Mouse (Mus musculus): ENCODE results near the gene Gm10073. TPM values are rescaled to one million over a fixed set of nuclear protein-coding genes. Genes with fewer than 3 reads are reported as not detected.

Gene Gm10073
- not detected for polyA plus RNA-seq (2014; fragmentation: Illumina TruSeq; extraction: RNeasy Lipid Tissue Mini Kit (QIAGEN cat#74804); ENCODE audit: low read depth, low replicate concordance)

DNA sequence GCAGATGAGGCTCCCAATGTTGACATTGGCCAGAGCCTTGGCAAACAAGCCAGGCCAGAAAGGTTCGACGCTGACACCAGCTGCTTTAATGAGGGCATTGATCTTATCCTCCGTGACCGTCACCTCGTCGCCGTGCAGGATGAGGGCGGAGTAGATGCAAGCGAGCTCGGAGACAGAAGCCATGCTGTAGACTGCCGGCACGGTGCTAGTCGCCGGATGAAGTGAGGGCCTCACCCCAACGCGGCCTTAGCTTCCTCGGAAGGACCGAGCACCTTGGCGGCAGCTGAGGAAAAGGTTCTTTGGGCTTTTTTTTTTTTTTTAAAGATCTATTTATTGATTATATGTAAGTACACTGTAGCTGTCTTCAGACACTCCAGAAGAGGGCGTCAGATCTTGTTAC, at the start of gene Gm10073:
Gene Gm10073 (minus strand): TSS at position 294 of the 400 bp plus-strand sequence.

DNA sequence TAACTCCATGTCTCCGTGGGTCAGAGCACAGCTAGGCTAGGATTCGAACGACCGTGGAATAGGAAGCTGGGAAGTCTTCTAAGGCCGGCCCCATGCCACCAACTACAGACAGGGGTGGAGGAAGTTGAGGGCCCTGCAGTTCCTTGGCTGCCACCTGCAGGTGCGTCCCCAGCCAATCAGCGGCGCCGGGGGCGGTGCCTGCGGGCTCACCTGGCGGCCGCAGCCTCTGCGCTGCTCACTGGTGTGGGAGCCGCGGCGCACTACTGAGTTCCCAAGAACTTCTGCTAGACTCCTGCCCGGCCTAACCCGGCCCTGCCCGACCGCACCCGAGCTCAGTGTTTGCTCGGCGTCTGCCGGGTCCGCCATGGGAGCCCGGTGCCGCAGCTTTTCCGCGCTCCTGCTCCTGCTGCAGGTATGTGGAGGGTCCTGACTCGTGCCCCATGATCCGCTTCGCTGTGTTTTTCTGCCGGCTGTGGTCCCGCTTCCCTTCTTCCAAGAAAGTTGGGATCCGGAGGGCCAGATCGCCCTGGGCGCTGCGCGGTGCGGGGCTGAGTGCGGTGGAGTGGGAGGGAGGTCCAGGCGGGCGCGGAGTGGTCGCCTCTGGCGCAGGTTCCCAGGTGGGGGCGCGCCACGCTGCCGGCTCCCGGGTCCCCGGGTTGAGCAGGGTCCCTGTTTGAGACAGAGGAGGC, 30.0 kb upstream of the Gm10073 start, which contains the start of gene Cdh1:
Gene Cdh1 (plus strand): TSS at position 221 of the 689 bp plus-strand sequence.

Other genes with a start within 250 kb of the Gm10073 start
- 16.4 TPM for gene Smpd3, start 235.5 kb downstream of the Gm10073 start, polyA plus RNA-seq (2014; fragmentation: Illumina TruSeq; extraction: RNeasy Lipid Tissue Mini Kit (QIAGEN cat#74804); ENCODE audit: low read depth, low replicate concordance)
- gene Zfp90, start 158.1 kb downstream of the Gm10073 start, polyA plus RNA-seq (2014; fragmentation: Illumina TruSeq; extraction: RNeasy Lipid Tissue Mini Kit (QIAGEN cat#74804); ENCODE audit: low read depth, low replicate concordance): 6.9 TPM
- not detected for gene 6030452D12Rik, start 72.9 kb downstream of the Gm10073 start, polyA plus RNA-seq (2014; fragmentation: Illumina TruSeq; extraction: RNeasy Lipid Tissue Mini Kit (QIAGEN cat#74804); ENCODE audit: low read depth, low replicate concordance)
- gene Cdh3, start 62.6 kb downstream of the Gm10073 start, polyA plus RNA-seq (2014; fragmentation: Illumina TruSeq; extraction: RNeasy Lipid Tissue Mini Kit (QIAGEN cat#74804); ENCODE audit: low read depth, low replicate concordance): 0.09 TPM
- 600 TPM for gene Cdh1, start 29.9 kb upstream of the Gm10073 start, polyA plus RNA-seq (2014; fragmentation: Illumina TruSeq; extraction: RNeasy Lipid Tissue Mini Kit (QIAGEN cat#74804); ENCODE audit: low read depth, low replicate concordance)
- gene Tango6, start 109.6 kb upstream of the Gm10073 start, polyA plus RNA-seq (2014; fragmentation: Illumina TruSeq; extraction: RNeasy Lipid Tissue Mini Kit (QIAGEN cat#74804); ENCODE audit: low read depth, low replicate concordance): 0.73 TPM

All from sigmoid colon, adult 10 weeks (tissue).